Mouse (Mus musculus) liver, adult 2 months (tissue): ENCODE measurements at regions not wholly inside any gene's neighbourhood (a gene's known extent, or its start where the extent isn't known, plus 50 kb on each side); places are given as distances from the start of the nearest gene placed in this dataset.

Experiments used
- CTCF ChIP-seq: fragments of 200-500 bp; IDR thresholded peaks from 2 replicates; pipeline ENCODE4 v1.5.1; 2011; ENCODE audit warnings: low read depth, low read length, control low read depth
- POLR2A ChIP-seq: fragments of 200-500 bp; IDR thresholded peaks from 2 replicates; pipeline ENCODE4 v1.6.1; 2011; ENCODE audit warnings: low read length, control low read depth; ENCODE audit not compliant: insufficient read depth; ENCODE audit errors: extremely low read depth

GRCm38 (mm10) chr3:121616075-121616474, 54.5 kb upstream of the 4930432M17Rik start:
- no peak for TF ChIP-seq CTCF
- no peak for TF ChIP-seq POLR2A
